Mouse (Mus musculus): ENCODE results near the gene Slc6a17.

The Slc6a17 gene

GRCm38 (mm10) chr3:107517631-107518108 lies at the start of gene Slc6a17:
Slc6a17 (minus strand) TSS chr3:107518018.
- peak; percentile 3 for DNase-seq (ENCODE audit: low read depth, low spot score)

- no peak for DNase-seq (ENCODE audit: low read depth, low spot score)
Measured at GRCm38 (mm10) chr3:107565331-107565730, 47.5 kb upstream of the Slc6a17 start.

- DNase-seq (ENCODE audit: low read depth, low spot score) = no peak
Measured at GRCm38 (mm10) chr3:107563880-107564279, 46.1 kb upstream of the Slc6a17 start.

- DNase-seq (ENCODE audit: low read depth, low spot score) = no peak
Measured at GRCm38 (mm10) chr3:107562591-107562990, 44.8 kb upstream of the Slc6a17 start.

- DNase-seq (ENCODE audit: low read depth, low spot score) = no peak
Measured at GRCm38 (mm10) chr3:107562104-107562503, 44.3 kb upstream of the Slc6a17 start.

GRCm38 (mm10) chr3:107559183-107559582 lies 41.4 kb upstream of the Slc6a17 start:
- DNase-seq (ENCODE audit: low read depth, low spot score) = peak; percentile 46

- no peak for DNase-seq (ENCODE audit: low read depth, low spot score)
Measured at GRCm38 (mm10) chr3:107558740-107559139, 40.9 kb upstream of the Slc6a17 start.

GRCm38 (mm10) chr3:107554842-107555241 lies 37.0 kb upstream of the Slc6a17 start, which contains the start of gene Ubl4b:
Ubl4b (minus strand) TSS chr3:107555073.
- DNase-seq (ENCODE audit: low read depth, low spot score) = no peak

GRCm38 (mm10) chr3:107550409-107551049 lies 32.7 kb upstream of the Slc6a17 start:
- DNase-seq (ENCODE audit: low read depth, low spot score) = peak; percentile 53

- DNase-seq (ENCODE audit: low read depth, low spot score) = no peak
Measured at GRCm38 (mm10) chr3:107546956-107547355, 29.1 kb upstream of the Slc6a17 start.

GRCm38 (mm10) chr3:107545716-107546412 lies 28.0 kb upstream of the Slc6a17 start:
- DNase-seq (ENCODE audit: low read depth, low spot score) = no peak

- no peak for DNase-seq (ENCODE audit: low read depth, low spot score)
Measured at GRCm38 (mm10) chr3:107545278-107545677, 27.5 kb upstream of the Slc6a17 start.

GRCm38 (mm10) chr3:107543158-107544080 lies 25.6 kb upstream of the Slc6a17 start:
- no peak for DNase-seq (ENCODE audit: low read depth, low spot score)

- no peak for DNase-seq (ENCODE audit: low read depth, low spot score)
Measured at GRCm38 (mm10) chr3:107542584-107542983, 24.8 kb upstream of the Slc6a17 start.

GRCm38 (mm10) chr3:107537504-107537889 lies 19.7 kb upstream of the Slc6a17 start:
- no peak for DNase-seq (ENCODE audit: low read depth, low spot score)

- no peak for DNase-seq (ENCODE audit: low read depth, low spot score)
Measured at GRCm38 (mm10) chr3:107536810-107537503, 19.1 kb upstream of the Slc6a17 start.

- no peak for DNase-seq (ENCODE audit: low read depth, low spot score)
Measured at GRCm38 (mm10) chr3:107534951-107535350, 17.1 kb upstream of the Slc6a17 start.

GRCm38 (mm10) chr3:107533532-107533931 lies 15.7 kb upstream of the Slc6a17 start:
- no peak for DNase-seq (ENCODE audit: low read depth, low spot score)

- no peak for DNase-seq (ENCODE audit: low read depth, low spot score)
Measured at GRCm38 (mm10) chr3:107530581-107530980, 12.8 kb upstream of the Slc6a17 start.

- DNase-seq (ENCODE audit: low read depth, low spot score) = no peak
Measured at GRCm38 (mm10) chr3:107529182-107529581, 11.4 kb upstream of the Slc6a17 start.

GRCm38 (mm10) chr3:107528401-107529118 lies 10.7 kb upstream of the Slc6a17 start:
- no peak for DNase-seq (ENCODE audit: low read depth, low spot score)

Data from CD4-positive, CD25-positive, alpha-beta regulatory T cell, adult 2 months (primary cell).